Mouse (Mus musculus) kidney, embryonic 14.5 days (tissue): ENCODE measurements around the gene Ttl. TPM values are rescaled to one million over a fixed set of nuclear protein-coding genes. Genes with fewer than 3 reads are reported as not detected.
A peak's percentile ranks its signal among the peaks of the same experiment; 100 is the strongest.

ENCODE experiments used
- ATAC-seq: fragments of 200-750 bp; cut with Nextera tagmentation; 2 replicates; pipeline ENCODE4 v1.8.0; 2017; ENCODE audit warnings: moderate number of reproducible peaks, mild to moderate bottlenecking, moderate TSS enrichment, moderate library complexity; ENCODE audit not compliant: low FRiP score, low TSS enrichment
- H3K27ac ChIP-seq: fragments of 300-500 bp; sonication (generic); 2 replicates; pipeline ENCODE4 v1.5.1; 2014; ENCODE audit warnings: low read depth, mild to moderate bottlenecking, low read length, moderate library complexity, mixed read lengths
- H3K27me3 ChIP-seq: fragments of 300-500 bp; sonication (generic); 2 replicates; pipeline ENCODE4 v1.6.1; 2014; ENCODE audit warnings: mild to moderate bottlenecking, low read length; ENCODE audit not compliant: control insufficient read depth, insufficient read depth
- H3K36me3 ChIP-seq: fragments of 300-500 bp; sonication (generic); 2 replicates; pipeline ENCODE4 v1.6.1; 2014; ENCODE audit warnings: low read length, mixed read lengths; ENCODE audit not compliant: control insufficient read depth, insufficient read depth
- H3K4me1 ChIP-seq: fragments of 300-500 bp; sonication (generic); 2 replicates; pipeline ENCODE4 v1.6.1; 2014; ENCODE audit warnings: low read length, mixed read lengths; ENCODE audit not compliant: control insufficient read depth, insufficient read depth
- H3K4me2 ChIP-seq: fragments of 300-500 bp; sonication (generic); replicated peaks from 2 replicates; pipeline ENCODE4 v1.6.1; 2014; ENCODE audit warnings: low read depth, mild to moderate bottlenecking, low read length
- H3K4me3 ChIP-seq: fragments of 300-500 bp; sonication (generic); 2 replicates; pipeline ENCODE4 v1.5.1; 2014; ENCODE audit warnings: mild to moderate bottlenecking, low read length
- H3K9ac ChIP-seq: fragments of 300-500 bp; sonication (generic); 2 replicates; pipeline ENCODE4 v1.6.1; 2014; ENCODE audit warnings: low read depth, mild to moderate bottlenecking, low read length, moderate library complexity
- H3K9me3 ChIP-seq: fragments of 300-500 bp; sonication (generic); 2 replicates; pipeline ENCODE4 v1.6.1; 2016; ENCODE audit warnings: low read length; ENCODE audit not compliant: control insufficient read depth
- WGBS: fragments of 180-500 bp; shearing (Covaris S2); extraction: QIAGEN DNeasy Blood & Tissue Kit; methylation state at CpG from one replicate; pipeline ENCODE4 v1.1.7; 2014; 5-methylcytosine and 5-hydroxymethylcytosine counted together
- polyA plus RNA-seq: library from polyadenylated mRNA; unstranded; fragments of >200 nt; fragmentation: Nextera tagmentation; extraction: Ambion mirVana; gene quantifications from 2 replicates; pipeline ENCODE4 v1.2.1, GENCODE M21; 2014

Ttl gene
- polyA plus RNA-seq, 1 experiment from 2014 or later, result 20.5 TPM

- H3K4me1 ChIP-seq, result no peaks in the 10 kb centered on the region
- H3K27ac ChIP-seq, result no peak overlapping the region
- H3K9me3 ChIP-seq, result no peaks in the 10 kb centered on the region
- WGBS, result 88% methylated on average over 18 of the region's 18 CpGs
- H3K9ac ChIP-seq, result no peak overlapping the region
- H3K36me3 ChIP-seq, result peaks cover 25% of the 10 kb centered on the region
- ATAC-seq, result no peak
- no peak overlapping the region for H3K4me3 ChIP-seq
- H3K27me3 ChIP-seq, result no peaks in the 10 kb centered on the region
- no peak overlapping the region for H3K4me2 ChIP-seq
These were observed 28.4 kb downstream of the Ttl start for GRCm38 (mm10) chr2:129093926-129094724.

GRCm38 (mm10) chr2:129100784-129101310 lies 35.1 kb downstream of the Ttl start, which contains the start of gene Polr1b:
Gene Polr1b, plus strand, starts transcription at chr2:129100995.
- peaks cover 29% of the 10 kb centered on the region for H3K36me3 ChIP-seq
- peaks cover 4% of the 10 kb centered on the region; the same call in 1 of the 2 replicates for H3K4me1 ChIP-seq
- no peak within 1 kb of the TSS for H3K27ac ChIP-seq
- WGBS, result under 1% methylated on average over 35 of the region's 35 CpGs
- no peaks in the 10 kb centered on the region for H3K9me3 ChIP-seq
- H3K27me3 ChIP-seq, result no peaks in the 10 kb centered on the region
- peak within 1 kb of the TSS; percentile 85 for H3K4me3 ChIP-seq
- peak within 1 kb of the TSS; percentile 61 for H3K4me2 ChIP-seq
- peak within 1 kb of the TSS; percentile 75 for H3K9ac ChIP-seq
- peak; percentile 99 for ATAC-seq

GRCm38 (mm10) chr2:129112924-129113323 lies 47.2 kb downstream of the Ttl start:
- Histone ChIP-seq H3K4me1 (no peaks in the 10 kb centered on the region), H3K9me3 (no peaks in the 10 kb centered on the region), H3K4me3 (no peak overlapping the region), H3K27ac (no peak overlapping the region), H3K9ac (no peak overlapping the region), H3K4me2 (no peak overlapping the region), H3K36me3 (peaks cover 81% of the 10 kb centered on the region), H3K27me3 (no peaks in the 10 kb centered on the region)
- no peak for ATAC-seq
- WGBS, result 96% methylated on average over 5 of the region's 5 CpGs

GRCm38 (mm10) chr2:129115706-129116367 lies 50.1 kb downstream of the Ttl start:
- 86% methylated on average over 9 of the region's 9 CpGs for WGBS
- peak overlapping the region; percentile 4; the same call in 1 of the 2 replicates for H3K27ac ChIP-seq
- no peak overlapping the region for H3K4me2 ChIP-seq
- no peaks in the 10 kb centered on the region for H3K9me3 ChIP-seq
- H3K4me1 ChIP-seq, result no peaks in the 10 kb centered on the region
- no peaks in the 10 kb centered on the region for H3K27me3 ChIP-seq
- ATAC-seq, result no peak
- no peak overlapping the region for H3K4me3 ChIP-seq
- no peak overlapping the region for H3K9ac ChIP-seq
- peaks cover 88% of the 10 kb centered on the region for H3K36me3 ChIP-seq

GRCm38 (mm10) chr2:129116368-129116739 lies 50.6 kb downstream of the Ttl start:
- H3K4me3 ChIP-seq, result no peak overlapping the region
- no peak overlapping the region for H3K9ac ChIP-seq
- no peak for ATAC-seq
- no peak overlapping the region; the same call in 1 of the 2 replicates for H3K27ac ChIP-seq
- H3K9me3 ChIP-seq, result no peaks in the 10 kb centered on the region
- peaks cover 90% of the 10 kb centered on the region for H3K36me3 ChIP-seq
- no peaks in the 10 kb centered on the region for H3K27me3 ChIP-seq
- H3K4me2 ChIP-seq, result no peak overlapping the region
- no peaks in the 10 kb centered on the region for H3K4me1 ChIP-seq
- 87% methylated on average over 1 of the region's 1 CpGs for WGBS

- H3K27me3 ChIP-seq, result no peaks in the 10 kb centered on the region
- no peaks in the 10 kb centered on the region for H3K4me1 ChIP-seq
- H3K27ac ChIP-seq, result no peak overlapping the region
- no peak for ATAC-seq
- no peak overlapping the region for H3K9ac ChIP-seq
- no peak overlapping the region for H3K4me2 ChIP-seq
- WGBS, result 91% methylated on average over 12 of the region's 12 CpGs
- H3K4me3 ChIP-seq, result no peak overlapping the region
- H3K36me3 ChIP-seq, result peaks cover 92% of the 10 kb centered on the region
- H3K9me3 ChIP-seq, result no peaks in the 10 kb centered on the region
These were observed 52.3 kb downstream of the Ttl start for GRCm38 (mm10) chr2:129118061-129118460.

- H3K4me3 ChIP-seq, result no peak overlapping the region
- no peaks in the 10 kb centered on the region for H3K27me3 ChIP-seq
- 96% methylated on average over 8 of the region's 8 CpGs for WGBS
- no peak for ATAC-seq
- H3K27ac ChIP-seq, result no peak overlapping the region
- no peaks in the 10 kb centered on the region for H3K4me1 ChIP-seq
- H3K4me2 ChIP-seq, result no peak overlapping the region
- peaks cover 87% of the 10 kb centered on the region for H3K36me3 ChIP-seq
- H3K9me3 ChIP-seq, result no peaks in the 10 kb centered on the region
- no peak overlapping the region for H3K9ac ChIP-seq
These were observed 56.2 kb downstream of the Ttl start for GRCm38 (mm10) chr2:129121986-129122385.

- Histone ChIP-seq H3K4me3 (peak within 1 kb of the TSS; percentile 64), H3K4me1 (peaks cover 6% of the 10 kb centered on the region), H3K4me2 (peak within 1 kb of the TSS; percentile 61), H3K36me3 (peaks cover 42% of the 10 kb centered on the region), H3K9ac (peak within 1 kb of the TSS; percentile 76), H3K9me3 (peaks cover 5% of the 10 kb centered on the region; the same call in 1 of the 2 replicates), H3K27ac (peak within 1 kb of the TSS; percentile 90), H3K27me3 (no peaks in the 10 kb centered on the region)
- 0% methylated on average over 35 of the region's 35 CpGs for WGBS
- peak; percentile 100 for ATAC-seq
These were observed 63.7 kb downstream of the Ttl start, which contains the start of gene Chchd5 for GRCm38 (mm10) chr2:129129412-129129929. Gene Chchd5, plus strand, starts transcription at chr2:129129700.
